Mouse (Mus musculus) forebrain, embryonic 10.5 days (tissue): ENCODE data around the gene Ralgapa2. TPM values are rescaled to one million over a fixed set of nuclear protein-coding genes. Genes with fewer than 3 reads are reported as not detected.

Source experiments
- DNase-seq: peaks from one replicate; pipeline ENCODE4 v3.0.0-alpha.2; 2017; ENCODE audit warnings: low spot score; ENCODE audit errors: extremely low spot score
- H3K27ac ChIP-seq: fragments of 300-500 bp; sonication (generic); 2 replicates; pipeline ENCODE4 v1.5.1; 2016; ENCODE audit warnings: mild to moderate bottlenecking
- H3K27me3 ChIP-seq: fragments of 300-500 bp; sonication (generic); 2 replicates; pipeline ENCODE4 v1.6.1; 2016; ENCODE audit warnings: mild to moderate bottlenecking; ENCODE audit not compliant: poor library complexity, severe bottlenecking
- H3K36me3 ChIP-seq: fragments of 300-500 bp; sonication (generic); replicated peaks from 2 replicates; pipeline ENCODE4 v1.6.1; 2016; ENCODE audit warnings: mild to moderate bottlenecking, moderate library complexity
- H3K4me1 ChIP-seq: fragments of 300-500 bp; sonication (generic); 2 replicates; pipeline ENCODE4 v1.6.1; 2016
- H3K4me3 ChIP-seq: fragments of 300-500 bp; sonication (generic); 2 replicates; pipeline ENCODE4 v1.5.1; 2016; ENCODE audit warnings: mild to moderate bottlenecking, moderate library complexity
- H3K9me3 ChIP-seq: fragments of 300-500 bp; sonication (generic); 2 replicates; pipeline ENCODE4 v1.6.1; 2016; ENCODE audit warnings: mild to moderate bottlenecking, moderate library complexity
- whole genome bisulfite sequencing: fragments of 180-500 bp; shearing (Covaris S2); methylation state at CpG from one replicate; pipeline ENCODE4 v1.1.7; 2016; 5-methylcytosine and 5-hydroxymethylcytosine counted together
- polyA plus RNA-seq: library from polyadenylated mRNA; unstranded; fragments of >200 nt; fragmentation: Nextera tagmentation; extraction: Ambion mirVana; gene quantifications from 2 replicates; pipeline ENCODE4 v1.2.1, GENCODE M21; 2016

The Ralgapa2 gene
- polyA plus RNA-seq, 1 experiment from 2014 or later, result 9.9 TPM

- DNase-seq, result peak; percentile 76
- Histone ChIP-seq H3K27me3 (peaks cover 52% of the 10 kb centered on the region), H3K36me3 (peaks cover 6% of the 10 kb centered on the region; the same call in 1 of the 2 replicates), H3K27ac (peak overlapping the region; percentile 76), H3K4me3 (peak overlapping the region; percentile 7; the same call in 1 of the 2 replicates), H3K9me3 (no peaks in the 10 kb centered on the region), H3K4me1 (peaks cover 53% of the 10 kb centered on the region)
- 11% methylated on average over 15 of the region's 15 CpGs for whole genome bisulfite sequencing
Measured at GRCm38 (mm10) chr2:146324907-146325715, 187.0 kb downstream of the Ralgapa2 start.

DNA sequence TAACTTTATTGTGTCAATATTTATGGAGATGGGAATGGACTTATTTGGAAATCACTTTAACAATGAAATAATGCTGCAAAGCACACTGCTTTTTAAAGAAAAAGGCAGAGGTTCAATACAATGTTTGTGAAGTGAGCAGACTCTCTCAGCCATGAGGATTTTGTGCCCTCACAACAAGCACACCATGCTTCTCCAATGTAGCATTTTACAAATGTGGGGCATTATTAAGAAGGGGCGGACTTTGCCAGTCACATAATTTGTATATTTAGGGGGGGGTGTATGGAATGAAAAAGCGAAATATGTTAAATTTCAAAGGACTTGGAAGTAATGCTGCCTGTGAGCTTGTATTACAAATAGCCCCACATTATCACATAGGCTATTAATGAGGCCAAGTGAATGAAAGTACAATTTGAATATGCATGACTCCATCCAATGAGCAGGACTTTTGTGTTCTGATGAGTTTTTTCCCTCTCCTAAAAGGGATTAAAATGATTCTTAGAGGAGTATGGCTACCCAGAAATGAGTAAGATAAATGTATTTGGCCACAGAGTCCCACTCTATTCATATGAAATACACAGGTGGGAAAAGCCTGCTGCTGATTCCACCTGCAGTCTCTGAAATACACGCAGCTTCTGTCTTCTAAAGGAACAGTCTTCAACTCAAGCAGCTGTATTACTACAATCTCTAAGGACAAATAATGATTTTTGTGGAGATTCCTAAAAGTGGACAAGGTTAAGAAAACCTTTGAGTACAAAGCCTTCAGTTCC is 187.8 kb downstream of the Ralgapa2 start:
- Histone ChIP-seq H3K4me1 (peaks cover 46% of the 10 kb centered on the region), H3K4me3 (peak overlapping the region; percentile 7; the same call in 1 of the 2 replicates), H3K27ac (peak overlapping the region; percentile 76), H3K36me3 (peaks cover 6% of the 10 kb centered on the region; the same call in 1 of the 2 replicates), H3K9me3 (no peaks in the 10 kb centered on the region), H3K27me3 (peaks cover 49% of the 10 kb centered on the region)
- 72% methylated on average over 3 of the region's 3 CpGs for WGBS
- no peak for DNase-seq

DNA sequence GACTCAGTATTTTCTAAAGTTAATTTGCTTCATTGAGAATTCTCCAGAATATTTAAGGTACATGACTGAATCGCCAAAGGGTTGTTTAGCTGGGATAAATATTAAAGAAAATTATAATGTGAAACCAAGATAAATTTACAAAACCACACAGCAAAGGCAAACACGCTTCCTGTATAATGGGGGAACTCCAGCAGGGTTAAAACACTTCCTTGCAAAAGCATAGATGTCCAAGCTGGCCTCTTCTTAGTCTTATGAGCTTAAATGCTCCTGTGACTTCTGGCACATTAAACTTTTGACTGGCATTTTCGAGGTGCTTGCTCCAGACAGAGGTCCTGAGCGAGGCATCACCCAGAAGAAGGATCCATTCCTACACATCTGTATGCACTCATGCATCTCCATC is 188.6 kb downstream of the Ralgapa2 start:
- no peaks in the 10 kb centered on the region for H3K9me3 ChIP-seq
- DNase-seq, result no peak
- H3K4me1 ChIP-seq, result peaks cover 45% of the 10 kb centered on the region
- 84% methylated on average over 4 of the region's 4 CpGs for WGBS
- H3K27ac ChIP-seq, result peak overlapping the region; percentile 35; the same call in 1 of the 2 replicates
- H3K4me3 ChIP-seq, result no peak overlapping the region
- H3K36me3 ChIP-seq, result peaks cover 6% of the 10 kb centered on the region; the same call in 1 of the 2 replicates
- H3K27me3 ChIP-seq, result peaks cover 41% of the 10 kb centered on the region

- 87% methylated on average over 2 of the region's 2 CpGs for WGBS
- peaks cover 45% of the 10 kb centered on the region for H3K4me1 ChIP-seq
- H3K36me3 ChIP-seq, result peaks cover 6% of the 10 kb centered on the region; the same call in 1 of the 2 replicates
- H3K9me3 ChIP-seq, result no peaks in the 10 kb centered on the region
- H3K27ac ChIP-seq, result no peak overlapping the region
- peaks cover 33% of the 10 kb centered on the region for H3K27me3 ChIP-seq
- no peak overlapping the region for H3K4me3 ChIP-seq
- DNase-seq, result no peak
Measured at GRCm38 (mm10) chr2:146322770-146323169, 189.4 kb downstream of the Ralgapa2 start.

GRCm38 (mm10) chr2:146322019-146322418 is 190.1 kb downstream of the Ralgapa2 start:
- WGBS, result 90% methylated on average over 2 of the region's 2 CpGs
- Histone ChIP-seq H3K4me1 (peaks cover 42% of the 10 kb centered on the region), H3K9me3 (no peaks in the 10 kb centered on the region), H3K27ac (no peak overlapping the region), H3K27me3 (peaks cover 26% of the 10 kb centered on the region), H3K4me3 (no peak overlapping the region), H3K36me3 (peaks cover 6% of the 10 kb centered on the region; the same call in 1 of the 2 replicates)
- DNase-seq, result no peak

DNA sequence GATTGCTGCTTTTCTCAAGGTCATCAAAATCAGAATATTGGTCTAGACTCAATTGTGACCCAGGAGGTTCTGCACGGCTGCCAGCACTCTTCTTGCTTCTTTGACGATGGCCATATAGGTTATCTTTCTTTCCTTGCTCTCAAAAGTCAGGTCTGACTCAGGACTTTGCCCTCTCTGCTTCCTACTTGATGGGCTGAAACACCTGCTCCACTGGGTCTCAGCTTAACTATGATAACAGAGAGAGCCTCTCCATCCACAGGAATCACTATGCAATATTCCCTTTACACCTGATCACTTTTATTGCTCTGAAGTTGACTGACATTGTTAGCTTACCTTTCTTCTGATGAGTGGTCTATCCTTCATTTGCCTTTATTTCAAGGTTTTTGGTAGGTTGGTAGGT is 191.5 kb downstream of the Ralgapa2 start:
- Histone ChIP-seq H3K4me3 (no peak overlapping the region), H3K9me3 (no peaks in the 10 kb centered on the region), H3K4me1 (peaks cover 29% of the 10 kb centered on the region), H3K27ac (no peak overlapping the region), H3K36me3 (peaks cover 6% of the 10 kb centered on the region; the same call in 1 of the 2 replicates), H3K27me3 (peaks cover 17% of the 10 kb centered on the region)
- 87% methylated on average over 2 of the region's 2 CpGs for WGBS
- DNase-seq, result no peak

GRCm38 (mm10) chr2:146314751-146315150 is 197.4 kb downstream of the Ralgapa2 start:
- Histone ChIP-seq H3K36me3 (peaks cover 5% of the 10 kb centered on the region), H3K9me3 (no peaks in the 10 kb centered on the region), H3K27ac (no peak overlapping the region; the same call in 1 of the 2 replicates), H3K4me3 (no peak overlapping the region), H3K27me3 (no peaks in the 10 kb centered on the region), H3K4me1 (peaks cover 5% of the 10 kb centered on the region; the same call in 1 of the 2 replicates)
- WGBS, result 93% methylated on average over 5 of the region's 5 CpGs
- no peak for DNase-seq

DNA sequence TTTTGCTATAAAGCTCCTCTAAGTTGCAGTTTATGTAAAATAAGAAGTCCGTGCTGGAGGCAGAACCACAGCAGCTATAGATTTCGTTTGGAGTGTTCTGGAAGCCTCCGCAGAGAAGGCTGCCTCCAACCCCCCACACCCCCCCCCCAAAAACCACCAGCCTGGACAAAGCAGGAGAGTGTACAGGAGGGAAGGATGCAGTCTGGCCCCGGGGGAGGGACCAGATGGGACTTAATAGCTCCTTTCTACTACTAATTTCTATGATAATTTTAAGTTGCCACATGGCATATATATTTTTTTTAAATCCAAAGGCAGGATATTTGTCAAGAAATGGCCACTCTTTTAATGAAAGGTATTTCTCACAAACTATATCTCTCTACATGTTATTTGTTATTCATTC is 198.3 kb downstream of the Ralgapa2 start:
- H3K27ac ChIP-seq, result no peak overlapping the region
- 86% methylated on average over 4 of the region's 4 CpGs for WGBS
- DNase-seq, result no peak
- H3K9me3 ChIP-seq, result no peaks in the 10 kb centered on the region
- H3K4me3 ChIP-seq, result no peak overlapping the region
- no peaks in the 10 kb centered on the region for H3K27me3 ChIP-seq
- peaks cover 5% of the 10 kb centered on the region; the same call in 1 of the 2 replicates for H3K4me1 ChIP-seq
- H3K36me3 ChIP-seq, result peaks cover 5% of the 10 kb centered on the region

GRCm38 (mm10) chr2:146310760-146311159 is 201.4 kb downstream of the Ralgapa2 start:
- H3K4me1 ChIP-seq, result peaks cover 10% of the 10 kb centered on the region
- no peaks in the 10 kb centered on the region for H3K27me3 ChIP-seq

DNA sequence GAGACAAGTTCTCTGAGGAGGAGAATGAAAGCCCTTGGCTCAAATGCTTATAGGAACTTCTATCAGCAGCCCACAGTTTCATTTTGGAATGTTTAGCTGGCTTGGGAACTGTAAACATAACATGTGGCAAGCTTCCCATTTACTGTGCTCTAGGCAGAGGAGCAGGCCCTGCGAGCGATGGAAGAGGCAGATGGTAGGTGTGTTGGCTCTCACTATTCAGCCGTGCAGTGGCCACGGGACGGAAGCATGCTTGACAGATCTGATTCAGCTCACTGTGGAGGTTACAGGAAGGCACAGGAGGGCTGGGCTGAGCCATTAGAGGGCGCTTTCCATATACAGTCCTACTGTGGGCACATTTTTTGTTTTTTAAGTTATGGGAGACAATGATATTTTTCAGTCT is 201.9 kb downstream of the Ralgapa2 start:
- 78% methylated on average over 6 of the region's 6 CpGs for WGBS
- Histone ChIP-seq H3K27ac (no peak overlapping the region), H3K27me3 (no peaks in the 10 kb centered on the region), H3K4me3 (no peak overlapping the region), H3K9me3 (no peaks in the 10 kb centered on the region), H3K4me1 (peaks cover 10% of the 10 kb centered on the region), H3K36me3 (peaks cover 8% of the 10 kb centered on the region)
- DNase-seq, result no peak

More at GRCm38 (mm10) chr2:146310760-146311159, 201.4 kb downstream of the Ralgapa2 start:
- no peak overlapping the region for H3K27ac ChIP-seq
- H3K4me3 ChIP-seq, result no peak overlapping the region
- 84% methylated on average over 3 of the region's 3 CpGs for WGBS
- no peaks in the 10 kb centered on the region for H3K9me3 ChIP-seq
- DNase-seq, result no peak
- H3K36me3 ChIP-seq, result peaks cover 5% of the 10 kb centered on the region

DNA sequence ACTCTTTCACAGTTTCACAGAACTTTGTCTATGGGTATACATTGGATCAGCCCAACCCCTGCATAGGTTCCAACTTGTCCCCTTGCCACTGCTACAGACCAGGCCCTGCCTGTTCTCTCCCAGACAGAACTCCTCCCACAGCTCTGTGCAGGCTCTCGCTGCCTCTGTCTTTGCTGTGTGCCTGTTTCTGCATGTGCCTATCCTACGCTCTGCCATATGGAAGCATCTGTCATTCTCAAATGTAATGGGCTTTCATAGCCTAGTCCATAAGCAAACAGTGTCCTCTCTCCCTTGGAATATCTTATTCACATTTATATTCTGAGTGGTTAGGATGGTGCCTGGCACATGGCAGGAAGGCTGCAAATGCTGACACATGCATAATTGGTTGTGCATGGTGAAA is 202.7 kb downstream of the Ralgapa2 start:
- Histone ChIP-seq H3K4me1 (peaks cover 10% of the 10 kb centered on the region), H3K27ac (no peak overlapping the region), H3K27me3 (no peaks in the 10 kb centered on the region), H3K9me3 (no peaks in the 10 kb centered on the region), H3K4me3 (no peak overlapping the region), H3K36me3 (peaks cover 9% of the 10 kb centered on the region)
- no peak for DNase-seq
- 86% methylated on average over 2 of the region's 2 CpGs for WGBS

DNA sequence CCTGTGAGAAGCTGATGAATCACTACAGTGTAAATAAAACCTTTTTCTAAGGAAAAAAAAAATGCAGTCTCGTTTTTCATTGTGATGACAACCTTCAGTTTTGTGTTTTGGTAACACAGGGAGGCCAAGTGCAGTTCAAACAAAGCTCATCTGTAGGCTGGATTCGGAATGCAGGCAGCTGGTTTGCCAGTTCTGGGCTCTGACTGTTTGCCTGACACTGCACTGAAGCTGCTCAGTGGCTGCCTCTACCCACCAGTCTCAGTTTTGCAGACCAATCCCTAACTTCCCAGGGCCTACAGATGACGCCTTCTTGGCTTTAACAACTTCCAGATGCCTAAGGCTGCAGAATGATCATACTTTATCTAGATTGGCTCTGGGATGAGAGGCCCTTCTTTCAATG is 205.1 kb downstream of the Ralgapa2 start:
- no peaks in the 10 kb centered on the region for H3K9me3 ChIP-seq

More for the DNA sequence above, 205.1 kb downstream of the Ralgapa2 start:
- peaks cover 27% of the 10 kb centered on the region for H3K4me1 ChIP-seq
- no peak overlapping the region for H3K27ac ChIP-seq
- 66% methylated on average over 3 of the region's 3 CpGs for WGBS
- H3K27me3 ChIP-seq, result no peaks in the 10 kb centered on the region
- no peak for DNase-seq
- H3K36me3 ChIP-seq, result peaks cover 10% of the 10 kb centered on the region
- H3K4me3 ChIP-seq, result no peak overlapping the region
